28 mouse cellular contexts compared by ENCODE assay signal in the genomic region with DNA sequence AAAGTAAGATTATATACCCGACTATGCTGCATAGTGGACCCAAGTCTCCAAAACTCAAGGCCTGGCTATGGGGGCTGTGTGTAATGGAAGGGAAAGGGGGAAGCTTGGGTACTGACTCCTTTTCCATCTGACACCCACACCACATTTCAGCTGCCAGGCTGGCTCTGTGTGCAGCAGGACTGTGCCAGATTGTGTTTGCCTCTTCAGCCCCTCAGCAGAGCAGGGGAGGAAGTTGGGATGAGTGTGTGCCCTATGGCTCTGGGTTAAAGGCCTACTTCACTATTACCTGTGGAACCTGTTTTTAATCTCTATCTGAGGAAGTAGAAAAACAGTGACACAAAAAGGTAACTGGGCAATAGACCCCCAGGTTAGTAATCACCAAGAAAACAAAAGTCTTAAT. TPM values are rescaled to one million over a fixed set of nuclear protein-coding genes. Genes with fewer than 3 reads are reported as not detected.
DNase-seq lines count a peak whose midpoint lies in the region; ATAC-seq and TF ChIP-seq lines count a peak whose summit lies in the region.
"Had no signal": no experiment of that assay in that cellular context is flagged by ENCODE, and none has a peak within 500 bp of the region (broad histone marks: within the 10 kb centered on the region; RNA-seq: fewer than 3 reads in every experiment).

No protein-coding gene starts in this region.

- no peaks in the 10 kb centered on the region for H3K27me3 ChIP-seq in lung, postnatal 0 days (replicated peaks; ENCODE audit: insufficient read depth, low read length)
- no peaks in the 10 kb centered on the region for H3K27me3 ChIP-seq in stomach, embryonic 16.5 days (ENCODE audit: control insufficient read depth, insufficient read depth, low read length)
- H3K27me3 ChIP-seq: forebrain, embryonic 15.5 days; hindbrain, embryonic 12.5 days; Patski had no signal

- no peak for TF ChIP-seq EP300 in lung, postnatal 0 days (IDR thresholded peaks at IDR 0.05)

- no peak overlapping the region for H3K4me2 ChIP-seq in lung, postnatal 0 days (replicated peaks; ENCODE audit: low read depth, low read length)
- no peak overlapping the region for H3K4me2 ChIP-seq in stomach, embryonic 16.5 days (ENCODE audit: low read depth, low read length)
- H3K4me2 ChIP-seq: forebrain, embryonic 15.5 days; hindbrain, embryonic 12.5 days had no signal

- peak; percentile 50; the same call in 1 of the 2 replicates for ATAC-seq in lung, postnatal 0 days
- 0 out of 2 replicates have a peak, but pooled peaks have one; percentile 40 for ATAC-seq in stomach, embryonic 16.5 days (ENCODE audit: insufficient read depth, low FRiP score)
- ATAC-seq: activated CD4-positive, CD25-positive, alpha-beta regulatory T cell, adult 4 months; forebrain, embryonic 15.5 days; Patski had no signal

- intact Hi-C loops in left cerebral cortex, postnatal 4 days (cut with DNase I): no loop called here

- peaks cover 47% of the 10 kb centered on the region for H3K36me3 ChIP-seq in lung, postnatal 0 days (ENCODE audit: insufficient read depth, low read length)
- peaks cover 14% of the 10 kb centered on the region for H3K36me3 ChIP-seq in stomach, embryonic 16.5 days (ENCODE audit: control insufficient read depth, insufficient read depth, low read length)

- no peaks in the 10 kb centered on the region for H3K9me3 ChIP-seq in lung, postnatal 0 days (ENCODE audit: low read length)
- no peaks in the 10 kb centered on the region for H3K9me3 ChIP-seq in stomach, embryonic 16.5 days (replicated peaks; ENCODE audit: control insufficient read depth, low read length)
- H3K9me3 ChIP-seq: embryonic facial prominence, embryonic 10.5 days; forebrain, embryonic 10.5 days; forebrain, embryonic 15.5 days; heart, embryonic 10.5 days; hindbrain, embryonic 12.5 days had no signal

- H3K4me3 ChIP-seq in lung, postnatal 0 days (ENCODE audit: low read depth, low read length): no peak overlapping the region
- H3K4me3 ChIP-seq in stomach, embryonic 16.5 days (replicated peaks; ENCODE audit: low read length): no peak overlapping the region
- H3K4me3 ChIP-seq: embryonic facial prominence, embryonic 10.5 days; forebrain, embryonic 10.5 days; forebrain, embryonic 15.5 days; heart, embryonic 10.5 days; hindbrain, embryonic 12.5 days had no signal

- no peak overlapping the region for H3K27ac ChIP-seq in lung, postnatal 0 days (ENCODE audit: low read length)
- 0 out of 2 replicates have a peak overlapping the region, but pooled peaks have one; percentile 3 for H3K27ac ChIP-seq in stomach, embryonic 16.5 days (ENCODE audit: low read length)
- H3K27ac ChIP-seq: embryonic facial prominence, embryonic 10.5 days; forebrain, embryonic 10.5 days; forebrain, embryonic 15.5 days; heart, embryonic 10.5 days; hindbrain, embryonic 12.5 days had no signal

- 86% methylated on average over 1 of the region's 1 CpGs for WGBS in lung, postnatal 0 days
- WGBS in stomach, embryonic 16.5 days: 89% methylated on average over 1 of the region's 1 CpGs

- no peaks in the 10 kb centered on the region for H3K4me1 ChIP-seq in lung, postnatal 0 days (ENCODE audit: insufficient read depth, low read depth, low read length)
- H3K4me1 ChIP-seq in stomach, embryonic 16.5 days (ENCODE audit: control insufficient read depth, insufficient read depth, low read length): no peaks in the 10 kb centered on the region
- H3K4me1 ChIP-seq: forebrain, embryonic 15.5 days; heart, embryonic 10.5 days; hindbrain, embryonic 12.5 days had no signal

- no peak overlapping the region for H3K9ac ChIP-seq in lung, postnatal 0 days (replicated peaks; ENCODE audit: low read depth)
- no peak overlapping the region for H3K9ac ChIP-seq in stomach, embryonic 16.5 days (ENCODE audit: low read length)
- H3K9ac ChIP-seq: forebrain, embryonic 15.5 days; hindbrain, embryonic 12.5 days had no signal

- TF ChIP-seq CTCF in lung, postnatal 0 days (IDR thresholded peaks at IDR 0.05): no peak

- DNase-seq in layer of hippocampus, adult 11-12 months (ENCODE audit: low spot score): peak; percentile 50
- no peak for DNase-seq in layer of hippocampus, postnatal 25 days (ENCODE audit: extremely low spot score in 1 of 2, low spot score in 1 of 2)
- peak; percentile 45 for DNase-seq in lung, postnatal 0 days (ENCODE audit: low spot score)
- no peak for DNase-seq in lung, postnatal 36 days
- peak; percentile 91 for DNase-seq in fat pad, adult 2 months (ENCODE audit: extremely low read depth, low read depth, low spot score)
- DNase-seq in left cerebral cortex, postnatal 4 days: no peak
- no peak for DNase-seq in Muller cell, postnatal 12 days (ENCODE audit: inconsistent ontology term)
- DNase-seq: adrenal gland, adult 2 months; adrenal gland, postnatal 25 days; cerebellum, adult 2 months; cerebellum, postnatal 10 days; gastrocnemius, postnatal 36 days; heart, adult 18-20 months; heart, postnatal 10 days; heart, postnatal 4 days had no signal

RNA-seq across cellular contexts. Expression of a gene that starts 9.7 kb away (rescaled TPM):
- total RNA-seq in layer of hippocampus, postnatal 25 days (2021): not detected
- polyA plus RNA-seq in lung, postnatal 0 days (2015; fragmentation: Nextera tagmentation; extraction: Ambion mirVana): 0.11 and 0.12 TPM in 2 replicates
- not detected in 2 replicates for polyA plus RNA-seq in stomach, embryonic 16.5 days (2015; fragmentation: Nextera tagmentation; extraction: Ambion mirVana)
- total RNA-seq in left cerebral cortex, postnatal 4 days (2021): 1 to 10 TPM; 1.0 TPM
- total RNA-seq: adrenal gland, adult 2 months; adrenal gland, postnatal 25 days; gastrocnemius, adult 8-10 months; gastrocnemius, postnatal 36 days; heart, adult 18-20 months; heart, postnatal 10 days; heart, postnatal 4 days; MEL had no signal
- polyA plus RNA-seq: activated CD4-positive, CD25-positive, alpha-beta regulatory T cell, adult 4 months; adrenal gland, adult 2 months; C2C12; embryonic facial prominence, embryonic 10.5 days; embryonic facial prominence, embryonic 14.5 days; forebrain, embryonic 10.5 days; heart, embryonic 10.5 days; heart, embryonic 14.5 days; hindbrain, embryonic 12.5 days; Patski had no signal

RNA-seq across cellular contexts. Expression of a gene that starts 9.9 kb away (rescaled TPM):
- total RNA-seq in layer of hippocampus, postnatal 25 days (2021): not detected
- polyA plus RNA-seq in lung, postnatal 0 days (2015; fragmentation: Nextera tagmentation; extraction: Ambion mirVana): 0.89 and 2.5 TPM in 2 replicates
- polyA plus RNA-seq in stomach, embryonic 16.5 days (2015; fragmentation: Nextera tagmentation; extraction: Ambion mirVana): not detected in 2 replicates
- not detected for total RNA-seq in left cerebral cortex, postnatal 4 days (2021)
- total RNA-seq: adrenal gland, adult 2 months; adrenal gland, postnatal 25 days; gastrocnemius, adult 8-10 months; gastrocnemius, postnatal 36 days; heart, postnatal 10 days; heart, postnatal 4 days; MEL had no signal
- polyA plus RNA-seq: activated CD4-positive, CD25-positive, alpha-beta regulatory T cell, adult 4 months; C2C12; embryonic facial prominence, embryonic 10.5 days; embryonic facial prominence, embryonic 14.5 days; forebrain, embryonic 10.5 days; forebrain, embryonic 15.5 days; heart, embryonic 10.5 days; heart, embryonic 14.5 days; hindbrain, embryonic 12.5 days; Patski had no signal

RNA-seq across cellular contexts. Expression of a gene that starts 19.7 kb away (rescaled TPM):
- 10 to 100 TPM; 55.4 to 57.7 TPM for total RNA-seq in layer of hippocampus, postnatal 25 days (2021)
- 29.0 TPM in 2 replicates for polyA plus RNA-seq in lung, postnatal 0 days (2015; fragmentation: Nextera tagmentation; extraction: Ambion mirVana)
- 28.0 and 30.5 TPM in 2 replicates for polyA plus RNA-seq in stomach, embryonic 16.5 days (2015; fragmentation: Nextera tagmentation; extraction: Ambion mirVana)
- total RNA-seq in left cerebral cortex, postnatal 4 days (2021): 10 to 100 TPM; 38.5 to 40.7 TPM

RNA-seq across cellular contexts. Expression of a gene that starts 32.3 kb away (rescaled TPM):
- total RNA-seq in layer of hippocampus, postnatal 25 days (2021): 100 to 1,000 TPM; 170 to 171 TPM
- 175 and 224 TPM in 2 replicates for polyA plus RNA-seq in lung, postnatal 0 days (2015; fragmentation: Nextera tagmentation; extraction: Ambion mirVana)
- 259 and 296 TPM in 2 replicates for polyA plus RNA-seq in stomach, embryonic 16.5 days (2015; fragmentation: Nextera tagmentation; extraction: Ambion mirVana)
- total RNA-seq in left cerebral cortex, postnatal 4 days (2021): 1,000 to 10,000 TPM; 1,277 to 1,311 TPM

RNA-seq across cellular contexts. Expression of a gene that starts 40.4 kb away (rescaled TPM):
- total RNA-seq in layer of hippocampus, postnatal 25 days (2021): 1 to 10 TPM; 4.2 to 4.6 TPM
- polyA plus RNA-seq in lung, postnatal 0 days (2015; fragmentation: Nextera tagmentation; extraction: Ambion mirVana): 1.8 and 2.8 TPM in 2 replicates
- 1.4 and 1.6 TPM in 2 replicates for polyA plus RNA-seq in stomach, embryonic 16.5 days (2015; fragmentation: Nextera tagmentation; extraction: Ambion mirVana)
- 1 to 10 TPM; 6.3 to 6.6 TPM for total RNA-seq in left cerebral cortex, postnatal 4 days (2021)
- total RNA-seq: gastrocnemius, adult 8-10 months; gastrocnemius, postnatal 36 days had no signal
- polyA plus RNA-seq: activated CD4-positive, CD25-positive, alpha-beta regulatory T cell, adult 4 months; adrenal gland, adult 2 months; C2C12 had no signal

Comparison
In these comparisons a context has a peak if more than half of its experiments do, and no peak if none do; other contexts are left out.
1. DNase-seq: peak in layer of hippocampus, adult 11-12 months (single experiment), lung, postnatal 0 days (single experiment) and fat pad, adult 2 months (single experiment); none in layer of hippocampus, postnatal 25 days (0 of 2), lung, postnatal 36 days (single experiment), left cerebral cortex, postnatal 4 days (single experiment) and Muller cell, postnatal 12 days (single experiment).